Mouse (Mus musculus): ENCODE data around the gene Phf5a. TPM values are rescaled to one million over a fixed set of nuclear protein-coding genes. Genes with fewer than 3 reads are reported as not detected.

The Phf5a gene
- total RNA-seq, 4 experiments from 2014 or later = 44.2 to 61.3 (median 51.4) TPM

DNA sequence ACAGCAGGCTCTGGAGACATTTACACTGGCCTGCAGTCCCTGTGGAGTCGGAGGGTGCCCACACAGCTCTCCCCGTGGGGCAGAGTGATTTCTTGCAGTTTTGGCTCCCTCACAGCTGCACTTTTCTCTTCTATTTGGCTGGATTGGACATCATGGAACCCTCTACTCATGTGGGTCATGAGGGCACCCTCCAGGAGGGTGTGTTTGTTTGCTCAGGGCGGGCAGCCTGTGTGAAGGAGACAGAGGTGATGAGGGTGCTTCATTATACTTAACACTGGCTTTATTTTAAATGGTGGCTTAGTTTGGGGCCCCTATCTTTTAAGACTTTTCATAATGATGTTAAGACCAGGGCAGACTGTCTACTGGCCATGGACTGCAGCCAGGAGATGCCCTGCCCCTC is 46.9 kb downstream of the Phf5a start:
- DNase-seq = no peak

DNA sequence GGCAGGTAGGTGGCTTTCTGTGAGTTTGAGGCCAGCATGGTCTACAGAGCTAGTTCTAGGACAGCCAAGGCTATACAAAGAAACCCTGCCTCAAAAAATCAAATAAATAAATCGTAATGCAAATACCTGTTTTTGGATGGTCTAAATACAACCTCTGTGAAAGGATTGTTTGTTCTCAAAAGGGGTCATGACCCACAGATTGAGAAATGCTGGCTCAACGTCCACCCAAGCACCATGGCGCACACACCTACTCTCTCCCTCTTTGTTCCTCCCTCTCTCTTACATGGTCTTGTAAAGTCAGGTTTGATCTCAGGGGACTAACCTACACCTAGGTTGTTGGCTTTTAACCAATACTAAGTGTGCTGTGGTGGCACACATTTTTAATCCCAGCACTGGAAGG is 49.1 kb downstream of the Phf5a start:
- no peak for DNase-seq

DNA sequence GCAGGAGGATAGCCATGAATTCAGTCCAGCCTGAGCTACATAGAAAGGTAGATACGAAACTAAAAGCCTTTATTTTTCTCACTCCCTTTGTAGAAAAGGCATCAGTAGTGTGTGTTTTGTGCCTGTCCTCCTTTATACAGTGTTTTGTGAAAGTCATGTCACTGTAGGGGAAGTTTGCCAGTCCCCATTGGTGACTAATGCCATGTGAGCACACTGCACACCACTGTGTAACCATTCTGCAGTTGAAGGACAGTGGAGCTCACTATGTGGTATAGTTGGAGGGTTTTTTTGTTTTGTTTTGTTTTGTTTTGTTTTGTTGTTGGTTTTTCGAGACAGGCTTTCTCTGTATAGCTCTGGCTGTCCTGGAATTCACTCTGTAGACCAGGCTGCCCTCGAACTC is 53.3 kb downstream of the Phf5a start:
- DNase-seq = no peak

DNA sequence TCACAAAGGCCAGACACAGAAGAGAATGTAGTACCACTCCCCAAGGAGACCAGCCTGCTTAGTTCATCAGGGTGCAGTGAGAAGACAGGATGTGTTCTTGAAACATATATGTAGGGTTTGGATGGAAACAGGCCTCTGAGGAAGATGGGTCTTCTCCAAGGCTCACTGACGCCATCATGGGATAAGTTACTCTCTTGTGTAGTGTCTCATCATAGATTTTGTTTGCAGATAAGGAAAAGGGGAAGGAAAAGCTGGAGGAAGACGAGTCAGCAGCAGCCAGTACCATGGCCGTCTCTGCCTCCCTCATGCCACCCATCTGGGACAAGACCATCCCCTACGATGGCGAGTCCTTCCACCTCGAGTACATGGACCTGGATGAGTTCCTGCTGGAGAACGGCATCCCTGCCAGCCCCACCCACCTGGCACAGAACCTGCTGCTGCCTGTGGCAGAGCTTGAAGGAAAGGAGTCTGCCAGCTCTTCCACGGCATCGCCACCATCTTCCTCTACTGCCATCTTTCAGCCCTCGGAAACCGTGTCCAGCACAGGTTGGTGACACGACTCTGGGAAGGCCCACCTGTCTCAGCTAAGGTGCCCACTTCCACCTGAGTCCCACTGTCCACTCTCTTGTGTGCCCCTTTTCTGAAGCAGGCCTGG is 56.9 kb downstream of the Phf5a start:
- no peak for DNase-seq

Other genes with a start within 250 kb of the Phf5a start
- gene L3mbtl2, start 208.0 kb downstream of the Phf5a start, total RNA-seq (2022) = 10 to 100 TPM; 23.0 to 28.4 (median 24.5) TPM
- 1 to 10 TPM; 2.2 to 5.7 (median 3.5) TPM for gene Chadl, start 174.6 kb downstream of the Phf5a start, total RNA-seq (2022)
- 100 to 1,000 TPM in 2 of 4 experiments, 10 to 100 TPM in 2; 66.3 to 109 (median 89.1) TPM for gene Zc3h7b, start 126.9 kb downstream of the Phf5a start, total RNA-seq (2022)
- gene Rangap1, start 126.4 kb downstream of the Phf5a start, total RNA-seq (2022) = 10 to 100 TPM; 53.4 to 70.2 (median 60.6) TPM
- gene Tef, start 69.5 kb downstream of the Phf5a start, total RNA-seq (2022) = 100 to 1,000 TPM in 3 of 4 experiments, 10 to 100 TPM in 1; 93.1 to 190 (median 160) TPM
- 10 to 100 TPM; 63.9 to 97.0 (median 69.1) TPM for gene Tob2, start 13.1 kb downstream of the Phf5a start, total RNA-seq (2022)
- 100 to 1,000 TPM; 297 to 630 (median 469) TPM for gene Aco2, start 398 bp upstream of the Phf5a start, total RNA-seq (2022)
- gene Polr3h, start 54.3 kb upstream of the Phf5a start, total RNA-seq (2022) = 10 to 100 TPM; 27.5 to 39.2 (median 31.5) TPM
- 10 to 100 TPM in 2 of 4 experiments, 1 to 10 TPM in 2; 8.6 to 33.7 (median 19.6) TPM for gene Csdc2, start 64.8 kb upstream of the Phf5a start, total RNA-seq (2022)
- 100 to 1,000 TPM in 2 of 4 experiments, 10 to 100 TPM in 2; 71.1 to 132 (median 86.3) TPM for gene Pmm1, start 89.0 kb upstream of the Phf5a start, total RNA-seq (2022)
- not detected for gene 1700029P11Rik, start 108.6 kb upstream of the Phf5a start, total RNA-seq (2022)
- gene Xrcc6, start 115.9 kb upstream of the Phf5a start, total RNA-seq (2022) = 10 to 100 TPM; 64.2 to 93.2 (median 75.4) TPM
- gene Desi1, start 162.0 kb upstream of the Phf5a start, total RNA-seq (2022) = 100 to 1,000 TPM in 2 of 4 experiments, 10 to 100 TPM in 2; 50.8 to 137 (median 93.4) TPM
- 10 to 100 TPM; 77.0 to 94.9 (median 88.2) TPM for gene Snu13, start 175.7 kb upstream of the Phf5a start, total RNA-seq (2022)
- gene 4930407I10Rik, start 187.2 kb upstream of the Phf5a start, total RNA-seq (2022) = not detected
- 1 to 10 TPM in 3 of 4 experiments, under 1 TPM in 1; 0.74 to 4.1 (median 2.4) TPM for gene Mei1, start 198.1 kb upstream of the Phf5a start, total RNA-seq (2022)

Measured in adrenal gland, adult 8-10 months (tissue).